Mouse (Mus musculus) frontal cortex, postnatal 10 days (tissue): ENCODE measurements around the gene Lipa.

Source experiments
- DNase-seq, 2 experiments: peaks; one replicate each; pipeline ENCODE4 v3.0.0; 2022; ENCODE audit warnings: low spot score in 2 of 2, mixed read lengths in 1 of 2

The Lipa gene

GRCm38 (mm10) chr19:34526941-34527682, at the start of gene Lipa:
Gene Lipa, minus strand, starts transcription at chr19:34527474.
- DNase-seq = peak; percentile 87 to 89

GRCm38 (mm10) chr19:34573650-34574049, 46.4 kb upstream of the Lipa start:
- no peak for DNase-seq

GRCm38 (mm10) chr19:34571080-34571479, 43.8 kb upstream of the Lipa start:
- no peak for DNase-seq

- no peak for DNase-seq
Measured at GRCm38 (mm10) chr19:34569896-34570476, 42.7 kb upstream of the Lipa start.

GRCm38 (mm10) chr19:34568988-34569895, 42.0 kb upstream of the Lipa start:
- DNase-seq = no peak

- no peak for DNase-seq
Measured at GRCm38 (mm10) chr19:34566178-34566784, 39.0 kb upstream of the Lipa start.

GRCm38 (mm10) chr19:34562556-34562955, 35.3 kb upstream of the Lipa start:
- DNase-seq = no peak

- no peak for DNase-seq
Measured at GRCm38 (mm10) chr19:34556621-34557020, 29.3 kb upstream of the Lipa start.

GRCm38 (mm10) chr19:34554061-34554460, 26.8 kb upstream of the Lipa start:
- DNase-seq = no peak

- DNase-seq = no peak
Measured at GRCm38 (mm10) chr19:34553522-34553921, 26.2 kb upstream of the Lipa start.

- no peak for DNase-seq
Measured at GRCm38 (mm10) chr19:34553021-34553420, 25.7 kb upstream of the Lipa start.

GRCm38 (mm10) chr19:34551981-34552380, 24.7 kb upstream of the Lipa start:
- no peak for DNase-seq

- DNase-seq = peak; percentile 44 to 71
Measured at GRCm38 (mm10) chr19:34550534-34551223, 23.4 kb upstream of the Lipa start, which contains the start of gene Ifit2. Gene Ifit2, plus strand, starts transcription at chr19:34550694.

GRCm38 (mm10) chr19:34550205-34550533, 22.9 kb upstream of the Lipa start:
- no peak for DNase-seq

GRCm38 (mm10) chr19:34547976-34548375, 20.7 kb upstream of the Lipa start:
- DNase-seq = peak; percentile 34 to 60

GRCm38 (mm10) chr19:34546211-34546610, 18.9 kb upstream of the Lipa start:
- no peak for DNase-seq

- no peak for DNase-seq
Measured at GRCm38 (mm10) chr19:34539422-34539821, 12.1 kb upstream of the Lipa start.

GRCm38 (mm10) chr19:34532061-34532751, 4.9 kb upstream of the Lipa start:
- DNase-seq = no peak

GRCm38 (mm10) chr19:34526321-34526923, 852 bp downstream of the Lipa start:
- DNase-seq = no peak

- DNase-seq = no peak
Measured at GRCm38 (mm10) chr19:34524646-34525045, 2.6 kb downstream of the Lipa start.
